Mouse (Mus musculus): ENCODE data around the gene 1700122O11Rik. TPM values are rescaled to one million over a fixed set of nuclear protein-coding genes. Genes with fewer than 3 reads are reported as not detected.

Gene 1700122O11Rik
- polyA plus RNA-seq, 1 experiment, result not detected

DNA sequence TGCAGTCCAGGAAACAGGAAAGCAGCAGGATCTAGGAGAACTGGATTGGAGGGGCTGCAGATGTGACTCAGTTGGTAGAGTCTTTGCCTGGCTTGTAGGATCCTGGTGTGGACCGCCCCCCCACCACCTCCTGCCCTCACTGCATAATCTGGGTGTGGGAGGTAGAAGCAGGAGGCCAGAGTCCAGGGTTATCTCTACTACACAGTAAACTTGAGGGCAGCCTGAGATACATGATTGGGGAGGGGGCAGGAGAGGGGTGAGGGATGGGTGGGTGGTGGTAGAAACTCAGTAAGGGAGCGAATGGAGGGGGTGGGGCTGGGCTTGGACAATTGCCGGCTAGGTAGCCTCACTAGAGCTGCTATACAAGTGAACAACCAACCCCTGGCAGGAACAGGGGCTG, 38.3 kb downstream of the 1700122O11Rik start:
- 77% methylated on average over 3 of the region's 3 CpGs for WGBS
- no peak for DNase-seq (ENCODE audit: low read depth in 1 of 2, low spot score in 2 of 2)
- TF ChIP-seq POLR2A (IDR thresholded peaks at IDR 0.05; ENCODE audit: low read depth, low read length) (no peak), CTCF (IDR thresholded peaks at IDR 0.05; ENCODE audit: extremely low read depth, insufficient read depth, insufficient read length, insufficient replicate concordance) (no peak)
- H3K4me3 ChIP-seq (ENCODE audit: extremely low read depth, insufficient read depth, insufficient read length), result no peak overlapping the region
- H3K4me1 ChIP-seq (ENCODE audit: control insufficient read depth, insufficient read depth, insufficient read length), result no peaks in the 10 kb centered on the region
- no peaks in the 10 kb centered on the region for H3K36me3 ChIP-seq (ENCODE audit: control insufficient read depth, insufficient read depth, low read length)
- no peak overlapping the region for H3K27ac ChIP-seq (ENCODE audit: insufficient read depth, low read length)
- H3K27me3 ChIP-seq (ENCODE audit: control insufficient read depth, insufficient read depth, low read length), result no peaks in the 10 kb centered on the region

DNA sequence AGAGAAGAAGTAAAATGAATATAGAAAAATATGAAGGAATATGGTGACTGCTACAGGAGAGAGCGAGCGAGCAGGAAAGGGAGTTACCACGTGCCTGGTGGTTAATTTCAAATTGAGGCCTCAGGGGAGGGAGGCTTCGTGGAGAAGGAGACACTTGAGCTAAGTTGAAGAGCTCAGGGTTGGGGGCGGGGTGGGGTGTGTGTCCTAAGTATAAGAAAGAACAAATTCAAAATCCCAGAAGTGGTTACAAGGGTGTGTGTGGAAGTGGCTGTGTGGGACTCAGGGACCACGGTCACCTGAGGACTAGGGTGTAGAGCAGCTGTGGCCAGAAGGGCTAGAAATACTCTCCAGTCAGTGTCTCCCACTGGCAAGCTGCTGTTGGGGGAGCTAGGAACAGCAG, 38.7 kb downstream of the 1700122O11Rik start:
- H3K4me1 ChIP-seq (ENCODE audit: control insufficient read depth, insufficient read depth, insufficient read length), result no peaks in the 10 kb centered on the region
- H3K36me3 ChIP-seq (ENCODE audit: control insufficient read depth, insufficient read depth, low read length), result no peaks in the 10 kb centered on the region
- no peak overlapping the region for H3K4me3 ChIP-seq (ENCODE audit: extremely low read depth, insufficient read depth, insufficient read length)
- no peak for DNase-seq (ENCODE audit: low read depth in 1 of 2, low spot score in 2 of 2)
- WGBS, result 50% methylated on average over 6 of the region's 6 CpGs
- no peaks in the 10 kb centered on the region for H3K27me3 ChIP-seq (ENCODE audit: control insufficient read depth, insufficient read depth, low read length)
- no peak overlapping the region for H3K27ac ChIP-seq (ENCODE audit: insufficient read depth, low read length)
- TF ChIP-seq POLR2A (IDR thresholded peaks at IDR 0.05; ENCODE audit: low read depth, low read length), result no peak
- no peak for TF ChIP-seq CTCF (IDR thresholded peaks at IDR 0.05; ENCODE audit: extremely low read depth, insufficient read depth, insufficient read length, insufficient replicate concordance)

DNA sequence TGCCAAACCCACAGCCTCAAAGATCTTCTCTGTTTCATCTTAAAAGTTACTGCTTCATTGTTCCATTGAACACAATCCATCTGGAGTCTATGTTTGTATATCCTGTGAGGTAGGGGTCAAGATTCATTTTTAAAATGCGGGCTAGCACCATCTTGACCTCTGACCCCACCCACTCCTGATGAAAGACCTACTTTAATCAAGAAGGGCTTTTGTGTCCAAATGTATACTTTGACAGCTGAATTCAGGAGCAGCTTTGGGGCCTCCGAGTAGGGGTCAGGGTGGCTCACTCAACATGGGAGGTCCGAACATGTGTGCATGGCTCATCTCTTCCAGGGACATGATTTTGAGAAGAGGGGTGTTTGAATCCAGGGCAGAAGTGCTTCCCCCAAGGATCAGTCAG, 40.3 kb downstream of the 1700122O11Rik start:
- TF ChIP-seq CTCF (IDR thresholded peaks at IDR 0.05; ENCODE audit: extremely low read depth, insufficient read depth, insufficient read length, insufficient replicate concordance) (no peak), POLR2A (IDR thresholded peaks at IDR 0.05; ENCODE audit: low read depth, low read length) (no peak)
- H3K27ac ChIP-seq (ENCODE audit: insufficient read depth, low read length), result no peak overlapping the region
- no peaks in the 10 kb centered on the region for H3K27me3 ChIP-seq (ENCODE audit: control insufficient read depth, insufficient read depth, low read length)
- 86% methylated on average over 3 of the region's 3 CpGs for WGBS
- no peaks in the 10 kb centered on the region for H3K4me1 ChIP-seq (ENCODE audit: control insufficient read depth, insufficient read depth, insufficient read length)
- no peak overlapping the region for H3K4me3 ChIP-seq (ENCODE audit: extremely low read depth, insufficient read depth, insufficient read length)
- no peaks in the 10 kb centered on the region for H3K36me3 ChIP-seq (ENCODE audit: control insufficient read depth, insufficient read depth, low read length)
- DNase-seq (ENCODE audit: low read depth in 1 of 2, low spot score in 2 of 2), result no peak

DNA sequence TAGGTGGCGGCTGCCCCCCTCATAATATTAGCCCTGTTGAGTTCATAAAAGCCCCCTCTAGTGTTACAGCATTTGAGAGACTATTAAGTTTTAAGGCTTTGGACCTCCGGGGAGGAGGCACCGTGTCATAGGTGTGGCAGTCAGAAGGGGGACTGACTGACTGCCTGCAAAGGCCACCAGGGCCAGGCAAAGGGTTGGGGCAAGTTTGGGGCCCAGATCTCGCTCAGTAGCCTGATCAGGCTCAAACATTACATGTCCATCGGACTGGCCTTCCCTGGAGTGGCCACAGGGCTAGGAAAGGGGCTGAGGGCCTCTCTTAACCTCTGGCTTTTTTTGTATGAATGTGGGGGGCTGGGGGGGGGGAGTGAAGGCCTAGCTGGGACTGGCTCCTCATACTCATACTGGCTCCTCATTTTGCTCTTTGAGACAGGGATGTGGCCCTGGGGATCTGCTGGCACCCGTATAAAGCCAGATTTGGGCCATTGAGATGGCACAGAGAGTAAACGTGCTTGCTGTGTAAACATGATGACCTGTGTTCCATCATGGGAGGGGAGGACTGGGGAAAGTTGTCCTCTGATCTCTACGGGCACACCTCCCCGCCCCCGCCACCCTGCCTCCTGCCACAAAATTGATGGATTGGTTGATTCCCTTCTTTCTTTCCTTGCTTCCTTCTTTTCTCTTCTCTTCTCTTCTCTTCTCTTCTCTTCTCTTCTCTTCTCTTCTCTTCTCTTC, 47.5 kb downstream of the 1700122O11Rik start:
- Histone ChIP-seq H3K27ac (ENCODE audit: insufficient read depth, low read length) (no peak overlapping the region), H3K36me3 (ENCODE audit: control insufficient read depth, insufficient read depth, low read length) (no peaks in the 10 kb centered on the region), H3K4me3 (ENCODE audit: extremely low read depth, insufficient read depth, insufficient read length) (no peak overlapping the region), H3K27me3 (ENCODE audit: control insufficient read depth, insufficient read depth, low read length) (no peaks in the 10 kb centered on the region), H3K4me1 (ENCODE audit: control insufficient read depth, insufficient read depth, insufficient read length) (peaks cover 6% of the 10 kb centered on the region)
- WGBS, result 77% methylated on average over 10 of the region's 10 CpGs
- DNase-seq (ENCODE audit: low read depth in 1 of 2, low spot score in 2 of 2), result no peak
- TF ChIP-seq POLR2A (IDR thresholded peaks at IDR 0.05; ENCODE audit: low read depth, low read length) (no peak), CTCF (IDR thresholded peaks at IDR 0.05; ENCODE audit: extremely low read depth, insufficient read depth, insufficient read length, insufficient replicate concordance) (no peak)

DNA sequence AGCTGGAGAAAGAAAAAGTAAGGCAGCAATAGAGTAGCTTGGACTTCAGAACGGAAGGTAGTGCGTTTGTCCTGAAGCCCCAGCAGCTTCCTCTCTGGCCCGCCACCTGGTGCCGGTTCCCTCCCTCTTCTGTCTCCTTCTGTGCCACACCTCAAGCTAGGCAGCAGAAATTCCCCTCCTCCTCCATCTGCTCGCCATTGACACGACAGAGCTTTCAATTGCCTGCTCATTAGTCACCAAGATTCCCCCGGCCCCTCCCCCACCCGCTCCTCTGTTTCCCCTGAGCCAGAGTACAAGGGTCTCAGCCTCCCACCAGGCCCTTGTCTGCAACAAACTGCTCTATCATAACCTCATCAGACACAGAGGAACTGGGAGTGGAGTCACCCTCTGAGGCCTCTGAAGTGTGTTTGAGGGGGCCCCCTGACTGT, 48.1 kb downstream of the 1700122O11Rik start:
- H3K4me1 ChIP-seq (ENCODE audit: control insufficient read depth, insufficient read depth, insufficient read length), result peaks cover 6% of the 10 kb centered on the region
- H3K4me3 ChIP-seq (ENCODE audit: extremely low read depth, insufficient read depth, insufficient read length), result no peak overlapping the region; the same call in 1 of the 2 replicates
- no peak overlapping the region for H3K27ac ChIP-seq (ENCODE audit: insufficient read depth, low read length)
- H3K27me3 ChIP-seq (ENCODE audit: control insufficient read depth, insufficient read depth, low read length), result no peaks in the 10 kb centered on the region
- 17% methylated on average over 8 of the region's 8 CpGs for WGBS
- DNase-seq (ENCODE audit: low read depth in 1 of 2, low spot score in 2 of 2), result peak in 1 of 2 experiments; percentile 36
- no peaks in the 10 kb centered on the region for H3K36me3 ChIP-seq (ENCODE audit: control insufficient read depth, insufficient read depth, low read length)
- TF ChIP-seq CTCF (IDR thresholded peaks at IDR 0.05; ENCODE audit: extremely low read depth, insufficient read depth, insufficient read length, insufficient replicate concordance) (peak; percentile 13; the same call in 1 of the 2 replicates), POLR2A (IDR thresholded peaks at IDR 0.05; ENCODE audit: low read depth, low read length) (no peak)

DNA sequence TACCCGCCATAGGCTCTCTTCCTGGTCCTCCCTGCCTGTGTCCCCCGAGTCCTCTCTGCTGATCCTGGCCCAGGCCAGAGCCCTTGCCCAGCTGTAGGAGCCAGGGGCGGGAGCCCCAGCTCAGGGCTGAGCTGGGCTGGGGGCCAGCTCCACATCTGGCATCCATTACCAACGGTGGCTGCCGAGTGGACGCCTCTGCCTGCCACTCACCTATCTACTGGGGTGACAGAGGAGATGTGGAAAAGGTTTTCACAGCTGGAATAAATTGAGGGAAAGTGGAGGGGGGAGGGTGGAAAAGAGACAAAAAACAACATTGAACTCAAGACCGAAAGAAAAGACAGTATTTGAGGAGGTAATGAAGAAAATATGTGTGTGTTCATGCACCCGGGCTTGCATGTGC, 49.3 kb downstream of the 1700122O11Rik start:
- no peak for DNase-seq (ENCODE audit: low read depth in 1 of 2, low spot score in 2 of 2)
- no peak overlapping the region for H3K27ac ChIP-seq (ENCODE audit: insufficient read depth, low read length)

DNA sequence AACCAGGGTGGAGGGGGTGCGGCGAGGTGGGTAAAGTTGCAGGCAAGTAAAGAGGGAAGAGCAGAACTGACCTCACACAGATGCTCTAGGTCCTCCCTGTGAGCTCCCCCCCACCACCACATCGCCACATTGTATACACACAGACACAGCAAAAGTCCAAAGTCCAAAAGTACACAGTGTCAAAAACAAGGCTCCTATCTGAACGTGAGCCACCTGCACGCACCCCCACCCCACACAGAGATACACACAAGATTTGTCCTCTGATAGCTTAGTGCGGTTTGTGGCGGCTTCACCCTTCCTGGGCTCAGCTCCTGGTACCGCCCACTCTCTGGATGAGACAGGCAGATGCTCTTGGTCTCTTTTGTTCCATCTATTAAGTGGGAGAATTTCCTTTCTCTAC, 50.0 kb downstream of the 1700122O11Rik start:
- DNase-seq (ENCODE audit: low read depth in 1 of 2, low spot score in 2 of 2), result no peak
- H3K27ac ChIP-seq (ENCODE audit: insufficient read depth, low read length), result no peak overlapping the region
- no peaks in the 10 kb centered on the region for H3K36me3 ChIP-seq (ENCODE audit: control insufficient read depth, insufficient read depth, low read length)
- H3K4me3 ChIP-seq (ENCODE audit: extremely low read depth, insufficient read depth, insufficient read length), result no peak overlapping the region
- peaks cover 6% of the 10 kb centered on the region for H3K4me1 ChIP-seq (ENCODE audit: control insufficient read depth, insufficient read depth, insufficient read length)
- 66% methylated on average over 8 of the region's 8 CpGs for WGBS
- no peaks in the 10 kb centered on the region for H3K27me3 ChIP-seq (ENCODE audit: control insufficient read depth, insufficient read depth, low read length)
- TF ChIP-seq POLR2A (IDR thresholded peaks at IDR 0.05; ENCODE audit: low read depth, low read length) (no peak), CTCF (IDR thresholded peaks at IDR 0.05; ENCODE audit: extremely low read depth, insufficient read depth, insufficient read length, insufficient replicate concordance) (no peak)

More for the DNA sequence above, 49.3 kb downstream of the 1700122O11Rik start:
- 79% methylated on average over 8 of the region's 8 CpGs for WGBS
- Histone ChIP-seq H3K4me3 (ENCODE audit: extremely low read depth, insufficient read depth, insufficient read length) (no peak overlapping the region), H3K4me1 (ENCODE audit: control insufficient read depth, insufficient read depth, insufficient read length) (peaks cover 6% of the 10 kb centered on the region), H3K36me3 (ENCODE audit: control insufficient read depth, insufficient read depth, low read length) (no peaks in the 10 kb centered on the region), H3K27me3 (ENCODE audit: control insufficient read depth, insufficient read depth, low read length) (no peaks in the 10 kb centered on the region)
- no peak for TF ChIP-seq POLR2A (IDR thresholded peaks at IDR 0.05; ENCODE audit: low read depth, low read length)
- no peak for TF ChIP-seq CTCF (IDR thresholded peaks at IDR 0.05; ENCODE audit: extremely low read depth, insufficient read depth, insufficient read length, insufficient replicate concordance)

Other genes with a start within 250 kb of the 1700122O11Rik start
- 7.1 and 8.8 TPM in 2 replicates for gene Mdfi, start 203.6 kb downstream of the 1700122O11Rik start, polyA plus RNA-seq (2012; rRNA removed)
- gene Foxp4, start 113.6 kb downstream of the 1700122O11Rik start, polyA plus RNA-seq (2012; rRNA removed), result 62.0 and 97.7 TPM in 2 replicates
- gene 1700067P10Rik, start 51.0 kb upstream of the 1700122O11Rik start, polyA plus RNA-seq (2012; rRNA removed), result not detected in 2 replicates
- gene 9830107B12Rik, start 108.0 kb upstream of the 1700122O11Rik start, polyA plus RNA-seq (2012; rRNA removed), result 0.18 and 0.35 TPM in 2 replicates
- gene A530064D06Rik, start 129.0 kb upstream of the 1700122O11Rik start, polyA plus RNA-seq (2012; rRNA removed), result 1.5 and 2.8 TPM in 2 replicates
- 0.68 and 0.77 TPM in 2 replicates for gene Trem1, start 194.5 kb upstream of the 1700122O11Rik start, polyA plus RNA-seq (2012; rRNA removed)
- 1.8 and 2.2 TPM in 2 replicates for gene Trem3, start 209.5 kb upstream of the 1700122O11Rik start, polyA plus RNA-seq (2012; rRNA removed)
- 50.3 and 50.6 TPM in 2 replicates for gene Treml4, start 226.0 kb upstream of the 1700122O11Rik start, polyA plus RNA-seq (2012; rRNA removed)

Measured in spleen, adult 2 months (tissue).